Mouse (Mus musculus) hindbrain, embryonic 16.5 days (tissue): ENCODE data around the gene Lamtor2. TPM values are rescaled to one million over a fixed set of nuclear protein-coding genes. Genes with fewer than 3 reads are reported as not detected.

Experiments used
- ATAC-seq: fragments of 200-750 bp; cut with Nextera tagmentation; 2 replicates; pipeline ENCODE4 v1.8.0; 2017; ENCODE audit warnings: moderate TSS enrichment, moderate library complexity
- H3K27ac ChIP-seq: fragments of 300-500 bp; sonication (generic); 2 replicates; pipeline ENCODE4 v1.5.1; 2014; ENCODE audit warnings: low read depth, mild to moderate bottlenecking, control low read depth, low read length, moderate library complexity
- H3K27me3 ChIP-seq: fragments of 300-500 bp; sonication (generic); replicated peaks from 2 replicates; pipeline ENCODE4 v1.6.1; 2014; ENCODE audit warnings: low read length; ENCODE audit not compliant: control insufficient read depth, insufficient read depth
- H3K36me3 ChIP-seq: fragments of 300-500 bp; sonication (generic); 2 replicates; pipeline ENCODE4 v1.6.1; 2014; ENCODE audit warnings: mild to moderate bottlenecking, low read length, moderate library complexity, mixed read lengths; ENCODE audit not compliant: control insufficient read depth, insufficient read depth
- H3K4me1 ChIP-seq: fragments of 300-500 bp; sonication (generic); 2 replicates; pipeline ENCODE4 v1.6.1; 2014; ENCODE audit warnings: low read depth, low read length; ENCODE audit not compliant: control insufficient read depth, insufficient read depth
- H3K4me2 ChIP-seq: fragments of 300-500 bp; sonication (generic); 2 replicates; pipeline ENCODE4 v1.6.1; 2014; ENCODE audit warnings: mild to moderate bottlenecking, low read length, control low read depth, moderate library complexity
- H3K4me3 ChIP-seq: fragments of 300-500 bp; sonication (generic); 2 replicates; pipeline ENCODE4 v1.5.1; 2014; ENCODE audit warnings: mild to moderate bottlenecking, low read length, control low read depth, moderate library complexity
- H3K9ac ChIP-seq: fragments of 300-500 bp; sonication (generic); 2 replicates; pipeline ENCODE4 v1.6.1; 2014; ENCODE audit warnings: low read depth, mild to moderate bottlenecking, control low read depth, low read length, moderate library complexity
- H3K9me3 ChIP-seq: fragments of 300-500 bp; sonication (generic); 2 replicates; pipeline ENCODE4 v1.6.1; 2014; ENCODE audit warnings: mild to moderate bottlenecking, low read length, moderate library complexity; ENCODE audit not compliant: control insufficient read depth
- WGBS: fragments of 180-500 bp; shearing (Covaris S2); extraction: QIAGEN DNeasy Blood & Tissue Kit; methylation state at CpG from one replicate; pipeline ENCODE4 v1.1.7; 2014; 5-methylcytosine and 5-hydroxymethylcytosine counted together
- polyA plus RNA-seq: library from polyadenylated mRNA; unstranded; fragments of >200 nt; fragmentation: Nextera tagmentation; extraction: Ambion mirVana; gene quantifications from 2 replicates; pipeline ENCODE4 v1.2.1, GENCODE M21; 2015

The Lamtor2 gene
- polyA plus RNA-seq, 1 experiment from 2014 or later, result 218 TPM

DNA sequence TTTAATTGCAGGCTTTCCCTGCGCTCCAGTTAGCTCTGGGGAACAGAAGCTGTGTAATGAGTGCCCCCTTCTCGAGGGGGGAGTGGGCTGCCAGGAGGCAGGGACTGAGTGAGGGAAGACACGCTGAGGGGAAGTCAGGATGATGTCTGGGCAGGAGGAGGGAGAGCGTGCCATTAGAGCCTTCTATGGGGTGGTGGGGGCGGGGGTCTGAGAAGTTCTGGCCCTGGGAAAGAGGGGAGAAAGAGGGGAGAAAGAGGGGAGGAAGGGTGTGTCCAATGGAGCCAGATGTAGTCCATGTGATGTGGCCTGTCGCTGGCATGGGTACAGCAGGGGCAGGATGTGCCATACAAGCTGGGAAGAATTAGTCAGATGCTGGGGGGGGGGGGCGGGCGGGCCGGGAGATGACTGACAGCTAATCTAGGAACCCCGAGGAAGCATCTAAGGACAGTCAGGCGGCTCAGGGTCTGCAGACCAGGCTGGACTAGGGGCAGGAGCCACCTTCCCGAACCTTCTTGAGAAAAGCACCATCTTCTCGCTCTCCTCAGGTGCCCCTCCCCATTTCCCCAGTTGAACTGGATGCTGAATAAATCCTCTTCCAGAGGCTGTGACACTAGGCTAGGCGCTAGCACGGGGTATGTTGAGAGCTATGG lies 39.9 kb downstream of the Lamtor2 start:
- Histone ChIP-seq H3K4me2 (no peak overlapping the region), H3K27me3 (no peaks in the 10 kb centered on the region), H3K9ac (no peak overlapping the region), H3K4me3 (no peak overlapping the region), H3K9me3 (no peaks in the 10 kb centered on the region), H3K36me3 (no peaks in the 10 kb centered on the region), H3K4me1 (peaks cover 21% of the 10 kb centered on the region), H3K27ac (no peak overlapping the region)
- 41% methylated on average over 15 of the region's 15 CpGs for WGBS
- no peak for ATAC-seq

DNA sequence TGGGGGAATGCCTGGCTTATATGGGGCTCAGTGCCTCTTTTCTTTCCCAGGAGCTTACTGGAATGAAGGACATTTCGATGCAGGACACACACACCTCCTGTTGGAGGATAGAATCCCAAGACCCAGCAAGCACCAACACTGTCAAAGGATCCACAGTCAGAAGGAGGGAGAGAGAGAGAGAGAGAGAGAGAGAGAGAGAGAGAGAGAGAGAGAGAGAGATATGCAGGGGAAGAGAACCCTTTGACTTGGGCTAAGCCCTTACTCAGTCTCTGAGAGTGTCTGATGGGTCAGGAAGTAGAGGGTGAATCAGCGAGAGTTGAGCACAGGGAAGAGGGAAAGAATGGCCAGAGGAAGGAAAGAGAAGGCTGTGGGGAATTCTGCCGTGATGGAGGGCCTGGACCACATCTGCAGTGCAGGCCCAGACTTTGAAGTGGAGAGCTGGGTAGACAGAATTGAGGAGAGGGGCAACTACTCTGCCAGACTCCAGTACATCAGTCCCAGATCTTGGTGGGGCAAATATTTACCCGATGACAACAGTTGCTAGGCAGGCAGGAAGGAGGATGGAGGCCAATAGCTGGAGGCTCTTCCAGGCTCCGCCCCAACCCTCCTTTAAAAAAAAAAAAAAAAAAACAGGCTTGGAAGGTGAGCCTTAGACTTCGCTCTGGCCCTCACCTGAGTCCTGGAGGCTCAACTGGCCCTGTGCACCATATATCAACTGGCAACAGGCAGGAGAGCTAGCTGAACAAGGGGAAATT lies 40.6 kb downstream of the Lamtor2 start:
- H3K27me3 ChIP-seq, result no peaks in the 10 kb centered on the region
- H3K27ac ChIP-seq, result no peak overlapping the region
- WGBS, result 34% methylated on average over 6 of the region's 6 CpGs
- peaks cover 21% of the 10 kb centered on the region for H3K4me1 ChIP-seq
- H3K4me2 ChIP-seq, result no peak overlapping the region
- H3K4me3 ChIP-seq, result no peak overlapping the region
- ATAC-seq, result no peak
- H3K9me3 ChIP-seq, result no peaks in the 10 kb centered on the region
- H3K36me3 ChIP-seq, result no peaks in the 10 kb centered on the region
- no peak overlapping the region for H3K9ac ChIP-seq

GRCm38 (mm10) chr3:88511559-88511958 lies 41.3 kb downstream of the Lamtor2 start:
- H3K4me3 ChIP-seq, result no peak overlapping the region
- no peak for ATAC-seq
- no peaks in the 10 kb centered on the region for H3K36me3 ChIP-seq
- no peak overlapping the region for H3K4me2 ChIP-seq
- no peak overlapping the region for H3K9ac ChIP-seq
- no peak overlapping the region for H3K27ac ChIP-seq
- no peaks in the 10 kb centered on the region for H3K27me3 ChIP-seq
- 61% methylated on average over 4 of the region's 4 CpGs for WGBS
- no peaks in the 10 kb centered on the region for H3K9me3 ChIP-seq
- H3K4me1 ChIP-seq, result peaks cover 21% of the 10 kb centered on the region

DNA sequence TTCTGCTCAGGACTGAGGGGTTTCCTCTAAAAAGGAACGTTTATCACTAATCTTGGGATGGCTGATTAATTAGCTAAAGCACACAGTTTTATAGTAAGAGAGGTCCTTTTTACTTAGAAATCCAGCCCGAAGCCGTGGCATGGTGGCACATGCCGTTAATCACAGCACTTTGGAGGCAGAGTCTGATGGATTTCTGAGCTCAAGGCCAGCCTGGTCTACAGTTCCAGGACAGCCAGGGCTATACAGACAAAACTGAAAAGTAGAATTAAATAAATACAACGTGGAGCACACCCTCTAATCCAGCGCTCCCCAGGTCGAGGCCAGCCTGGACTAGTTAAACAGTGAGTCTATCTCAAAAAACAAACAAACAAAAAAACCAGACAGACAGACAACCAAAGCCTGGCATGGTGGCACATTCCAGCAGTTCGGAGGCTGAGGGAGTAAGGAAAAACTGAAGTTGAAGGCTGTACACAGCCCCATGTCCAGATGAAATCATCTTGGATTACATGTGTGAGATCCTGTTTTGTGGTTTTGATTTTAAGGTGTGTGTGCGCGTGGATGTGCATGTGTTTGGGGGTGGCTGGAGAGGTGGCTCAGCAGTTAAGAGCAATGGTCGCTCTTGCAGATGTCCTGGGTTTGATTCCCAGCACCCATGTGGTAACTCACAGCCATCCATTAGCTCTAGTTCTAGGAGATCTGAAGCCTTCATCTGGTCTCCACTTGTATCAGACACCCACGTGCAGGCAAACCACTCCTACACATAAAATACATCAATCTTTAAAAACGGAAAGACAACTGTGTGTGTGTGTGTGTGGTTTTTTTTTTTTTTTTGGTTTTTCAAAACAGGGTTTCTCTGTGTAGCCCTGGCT lies 42.2 kb downstream of the Lamtor2 start:
- no peaks in the 10 kb centered on the region for H3K36me3 ChIP-seq
- ATAC-seq, result no peak
- WGBS, result 50% methylated on average over 13 of the region's 13 CpGs
- no peaks in the 10 kb centered on the region for H3K9me3 ChIP-seq
- H3K4me3 ChIP-seq, result peak overlapping the region; percentile 42
- H3K4me1 ChIP-seq, result peaks cover 21% of the 10 kb centered on the region
- H3K4me2 ChIP-seq, result peak overlapping the region; percentile 72
- peak overlapping the region; percentile 84 for H3K27ac ChIP-seq
- no peaks in the 10 kb centered on the region for H3K27me3 ChIP-seq
- H3K9ac ChIP-seq, result peak overlapping the region; percentile 68

GRCm38 (mm10) chr3:88509692-88510420 lies 43.0 kb downstream of the Lamtor2 start, which contains the start of gene Lmna:
TSS of gene Lmna (minus strand) at chr3:88509956.
- Histone ChIP-seq H3K9me3 (no peaks in the 10 kb centered on the region), H3K27me3 (no peaks in the 10 kb centered on the region), H3K4me1 (peaks cover 21% of the 10 kb centered on the region), H3K27ac (peak within 1 kb of the TSS; percentile 84), H3K4me2 (peak within 1 kb of the TSS; percentile 72), H3K9ac (peak within 1 kb of the TSS; percentile 68), H3K4me3 (peak within 1 kb of the TSS; percentile 42), H3K36me3 (no peaks in the 10 kb centered on the region)
- peak; percentile 96 for ATAC-seq
- WGBS, result under 1% methylated on average over 31 of the region's 31 CpGs

DNA sequence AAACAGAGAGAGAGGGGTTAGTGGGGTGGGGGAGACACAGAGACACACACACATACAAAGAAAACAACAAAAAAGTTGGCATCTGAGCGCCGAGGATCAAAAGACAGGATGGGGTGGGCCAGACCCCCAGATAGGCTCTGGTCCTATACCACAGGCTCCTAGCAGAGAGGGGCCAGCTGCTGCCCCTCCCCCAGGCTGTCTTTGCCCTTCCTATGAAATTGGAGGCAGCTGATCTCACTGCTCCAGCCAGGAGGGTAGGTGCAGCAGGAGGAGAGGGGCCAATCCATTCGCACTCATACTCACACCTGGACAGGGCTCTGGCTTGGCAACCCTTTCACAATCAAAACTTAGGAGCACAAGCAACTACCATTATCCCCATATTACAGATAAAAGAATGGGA lies 43.6 kb downstream of the Lamtor2 start:
- no peak for ATAC-seq
- WGBS, result 73% methylated on average over 3 of the region's 3 CpGs
- no peaks in the 10 kb centered on the region for H3K27me3 ChIP-seq
- H3K4me3 ChIP-seq, result peak overlapping the region; percentile 42
- peak overlapping the region; percentile 72 for H3K4me2 ChIP-seq
- H3K9ac ChIP-seq, result peak overlapping the region; percentile 68
- no peaks in the 10 kb centered on the region for H3K36me3 ChIP-seq
- H3K27ac ChIP-seq, result peak overlapping the region; percentile 84
- no peaks in the 10 kb centered on the region for H3K9me3 ChIP-seq
- peaks cover 21% of the 10 kb centered on the region for H3K4me1 ChIP-seq

GRCm38 (mm10) chr3:88505765-88506164 lies 47.1 kb downstream of the Lamtor2 start:
- Histone ChIP-seq H3K27me3 (no peaks in the 10 kb centered on the region), H3K9me3 (no peaks in the 10 kb centered on the region), H3K9ac (no peak overlapping the region), H3K4me2 (no peak overlapping the region), H3K36me3 (no peaks in the 10 kb centered on the region), H3K4me1 (peaks cover 32% of the 10 kb centered on the region), H3K27ac (no peak overlapping the region), H3K4me3 (no peak overlapping the region)
- ATAC-seq, result no peak
- 57% methylated on average over 7 of the region's 7 CpGs for WGBS

GRCm38 (mm10) chr3:88505081-88505480 lies 47.8 kb downstream of the Lamtor2 start:
- no peaks in the 10 kb centered on the region for H3K36me3 ChIP-seq
- H3K27ac ChIP-seq, result no peak overlapping the region
- no peaks in the 10 kb centered on the region for H3K9me3 ChIP-seq
- no peak overlapping the region for H3K9ac ChIP-seq
- H3K4me3 ChIP-seq, result no peak overlapping the region
- H3K4me2 ChIP-seq, result no peak overlapping the region
- H3K4me1 ChIP-seq, result peaks cover 29% of the 10 kb centered on the region
- WGBS, result 62% methylated on average over 6 of the region's 6 CpGs
- ATAC-seq, result no peak
- no peaks in the 10 kb centered on the region for H3K27me3 ChIP-seq
